Mouse (Mus musculus) liver, embryonic 12.5 days (tissue): ENCODE data around the gene Add3. TPM values are rescaled to one million over a fixed set of nuclear protein-coding genes. Genes with fewer than 3 reads are reported as not detected.

Source experiments
- ATAC-seq: fragments of 200-750 bp; cut with Nextera tagmentation; 2 replicates; pipeline ENCODE4 v1.8.0; 2017; ENCODE audit warnings: moderate number of reproducible peaks, mild to moderate bottlenecking, moderate library complexity
- H3K27ac ChIP-seq: fragments of 300-500 bp; sonication (generic); 2 replicates; pipeline ENCODE4 v1.5.1; 2016; ENCODE audit warnings: mild to moderate bottlenecking
- H3K27me3 ChIP-seq: fragments of 300-500 bp; sonication (generic); replicated peaks from 2 replicates; pipeline ENCODE4 v1.6.1; 2016; ENCODE audit warnings: mild to moderate bottlenecking, moderate library complexity
- H3K36me3 ChIP-seq: fragments of 300-500 bp; sonication (generic); 2 replicates; pipeline ENCODE4 v1.6.1; 2016; ENCODE audit warnings: mild to moderate bottlenecking, moderate library complexity
- H3K4me1 ChIP-seq: fragments of 300-500 bp; sonication (generic); 2 replicates; pipeline ENCODE4 v1.6.1; 2016
- H3K4me2 ChIP-seq: fragments of 300-500 bp; sonication (generic); 2 replicates; pipeline ENCODE4 v1.6.1; 2016; ENCODE audit warnings: mild to moderate bottlenecking, moderate library complexity
- H3K4me3 ChIP-seq: fragments of 300-500 bp; sonication (generic); 2 replicates; pipeline ENCODE4 v1.5.1; 2016; ENCODE audit warnings: mild to moderate bottlenecking, moderate library complexity
- H3K9ac ChIP-seq: fragments of 300-500 bp; sonication (generic); 2 replicates; pipeline ENCODE4 v1.6.1; 2016; ENCODE audit warnings: mild to moderate bottlenecking, moderate library complexity
- H3K9me3 ChIP-seq: fragments of 300-500 bp; sonication (generic); replicated peaks from 2 replicates; pipeline ENCODE4 v1.6.1; 2016; ENCODE audit warnings: mild to moderate bottlenecking, moderate library complexity
- WGBS: fragments of 180-500 bp; shearing (Covaris S2); methylation state at CpG from one replicate; pipeline ENCODE4 v1.1.7; 2016; ENCODE audit not compliant: insufficient replicate concordance; 5-methylcytosine and 5-hydroxymethylcytosine counted together
- polyA plus RNA-seq: library from polyadenylated mRNA; unstranded; fragments of >200 nt; fragmentation: Nextera tagmentation; extraction: Ambion mirVana; gene quantifications from 2 replicates; pipeline ENCODE4 v1.2.1, GENCODE M21; 2016

Gene Add3
- polyA plus RNA-seq, 1 experiment from 2014 or later, result 42.2 TPM

- H3K4me1 ChIP-seq, result peaks cover 40% of the 10 kb centered on the region; the same call in 1 of the 2 replicates
- H3K4me3 ChIP-seq, result no peak overlapping the region
- ATAC-seq, result no peak
- no peaks in the 10 kb centered on the region for H3K27me3 ChIP-seq
- 59% methylated on average over 3 of the region's 3 CpGs for WGBS
- no peak overlapping the region for H3K27ac ChIP-seq
- no peak overlapping the region for H3K9ac ChIP-seq
- no peaks in the 10 kb centered on the region for H3K9me3 ChIP-seq
- no peak overlapping the region for H3K4me2 ChIP-seq
- H3K36me3 ChIP-seq, result no peaks in the 10 kb centered on the region
These were observed 13.9 kb downstream of the Add3 start for GRCm38 (mm10) chr19:53154156-53154555.

- no peak overlapping the region for H3K4me2 ChIP-seq
- 48% methylated on average over 3 of the region's 3 CpGs for WGBS
- no peaks in the 10 kb centered on the region for H3K9me3 ChIP-seq
- H3K27me3 ChIP-seq, result no peaks in the 10 kb centered on the region
- no peak overlapping the region for H3K27ac ChIP-seq
- no peak overlapping the region for H3K9ac ChIP-seq
- H3K4me1 ChIP-seq, result peaks cover 40% of the 10 kb centered on the region; the same call in 1 of the 2 replicates
- H3K4me3 ChIP-seq, result no peak overlapping the region
- H3K36me3 ChIP-seq, result no peaks in the 10 kb centered on the region
- no peak for ATAC-seq
These were observed 16.1 kb downstream of the Add3 start for GRCm38 (mm10) chr19:53156361-53156760.

DNA sequence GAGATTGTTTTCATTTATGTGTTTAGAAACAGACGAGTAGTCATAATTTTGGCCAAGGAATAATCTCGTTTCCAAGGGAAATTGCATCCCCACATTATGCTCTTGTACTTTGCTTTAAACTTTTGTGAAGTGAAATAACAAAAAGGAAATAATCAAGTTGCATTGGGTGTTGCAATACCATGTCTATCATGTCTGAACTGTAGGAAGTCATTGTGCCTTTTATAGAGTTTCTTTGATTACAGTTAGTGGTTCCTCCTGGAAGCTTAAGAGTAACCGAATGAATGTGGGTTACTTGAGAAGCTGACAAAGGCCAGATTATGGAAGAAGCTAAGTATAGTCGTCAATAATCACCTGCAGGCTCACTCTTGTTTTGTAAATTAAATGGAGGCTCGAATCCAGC lies 16.9 kb downstream of the Add3 start:
- no peaks in the 10 kb centered on the region for H3K36me3 ChIP-seq
- no peaks in the 10 kb centered on the region for H3K9me3 ChIP-seq
- no peaks in the 10 kb centered on the region for H3K27me3 ChIP-seq
- no peak overlapping the region for H3K9ac ChIP-seq
- H3K4me2 ChIP-seq, result no peak overlapping the region
- no peak for ATAC-seq
- H3K27ac ChIP-seq, result no peak overlapping the region
- H3K4me3 ChIP-seq, result no peak overlapping the region
- 59% methylated on average over 5 of the region's 5 CpGs for WGBS
- peaks cover 35% of the 10 kb centered on the region; the same call in 1 of the 2 replicates for H3K4me1 ChIP-seq

- whole genome bisulfite sequencing, result 67% methylated on average over 7 of the region's 7 CpGs
- no peak overlapping the region for H3K27ac ChIP-seq
- H3K9ac ChIP-seq, result no peak overlapping the region
- no peak for ATAC-seq
- no peaks in the 10 kb centered on the region for H3K36me3 ChIP-seq
- H3K9me3 ChIP-seq, result no peaks in the 10 kb centered on the region
- no peak overlapping the region for H3K4me2 ChIP-seq
- H3K4me3 ChIP-seq, result no peak overlapping the region
- peaks cover 18% of the 10 kb centered on the region for H3K4me1 ChIP-seq
- H3K27me3 ChIP-seq, result no peaks in the 10 kb centered on the region
These were observed 19.1 kb downstream of the Add3 start for GRCm38 (mm10) chr19:53159351-53159750.

GRCm38 (mm10) chr19:53162927-53163326 lies 22.7 kb downstream of the Add3 start:
- H3K36me3 ChIP-seq, result no peaks in the 10 kb centered on the region
- H3K4me2 ChIP-seq, result no peak overlapping the region
- no peak for ATAC-seq
- H3K9ac ChIP-seq, result no peak overlapping the region
- 59% methylated on average over 6 of the region's 6 CpGs for WGBS
- no peak overlapping the region for H3K4me3 ChIP-seq
- H3K4me1 ChIP-seq, result peaks cover 11% of the 10 kb centered on the region
- no peaks in the 10 kb centered on the region for H3K9me3 ChIP-seq
- no peaks in the 10 kb centered on the region for H3K27me3 ChIP-seq
- no peak overlapping the region for H3K27ac ChIP-seq

DNA sequence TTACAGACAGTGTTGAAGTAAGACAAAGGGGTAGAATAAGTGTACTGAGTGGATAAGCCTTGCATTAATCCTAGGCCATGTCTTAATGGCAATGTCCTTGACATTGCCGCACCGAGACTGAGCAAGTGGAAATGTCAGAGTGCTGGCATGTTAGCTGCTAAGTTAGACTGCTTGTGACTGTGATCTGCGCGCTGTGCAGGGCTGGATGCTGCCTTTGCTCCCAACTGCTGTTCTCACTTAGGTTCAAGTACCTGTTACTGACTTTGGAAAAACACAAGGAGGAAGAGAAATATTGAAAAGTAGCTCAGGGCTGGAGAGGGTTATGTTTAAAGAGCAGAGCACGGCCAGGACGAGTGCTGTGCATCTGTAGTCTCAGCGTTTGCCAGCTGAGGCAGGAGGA lies 24.4 kb downstream of the Add3 start:
- no peaks in the 10 kb centered on the region for H3K36me3 ChIP-seq
- no peak overlapping the region for H3K4me2 ChIP-seq
- peaks cover 18% of the 10 kb centered on the region for H3K4me1 ChIP-seq
- no peak overlapping the region for H3K27ac ChIP-seq
- WGBS, result 78% methylated on average over 7 of the region's 7 CpGs
- H3K9ac ChIP-seq, result no peak overlapping the region
- H3K27me3 ChIP-seq, result no peaks in the 10 kb centered on the region
- H3K9me3 ChIP-seq, result no peaks in the 10 kb centered on the region
- no peak overlapping the region for H3K4me3 ChIP-seq
- ATAC-seq, result no peak

DNA sequence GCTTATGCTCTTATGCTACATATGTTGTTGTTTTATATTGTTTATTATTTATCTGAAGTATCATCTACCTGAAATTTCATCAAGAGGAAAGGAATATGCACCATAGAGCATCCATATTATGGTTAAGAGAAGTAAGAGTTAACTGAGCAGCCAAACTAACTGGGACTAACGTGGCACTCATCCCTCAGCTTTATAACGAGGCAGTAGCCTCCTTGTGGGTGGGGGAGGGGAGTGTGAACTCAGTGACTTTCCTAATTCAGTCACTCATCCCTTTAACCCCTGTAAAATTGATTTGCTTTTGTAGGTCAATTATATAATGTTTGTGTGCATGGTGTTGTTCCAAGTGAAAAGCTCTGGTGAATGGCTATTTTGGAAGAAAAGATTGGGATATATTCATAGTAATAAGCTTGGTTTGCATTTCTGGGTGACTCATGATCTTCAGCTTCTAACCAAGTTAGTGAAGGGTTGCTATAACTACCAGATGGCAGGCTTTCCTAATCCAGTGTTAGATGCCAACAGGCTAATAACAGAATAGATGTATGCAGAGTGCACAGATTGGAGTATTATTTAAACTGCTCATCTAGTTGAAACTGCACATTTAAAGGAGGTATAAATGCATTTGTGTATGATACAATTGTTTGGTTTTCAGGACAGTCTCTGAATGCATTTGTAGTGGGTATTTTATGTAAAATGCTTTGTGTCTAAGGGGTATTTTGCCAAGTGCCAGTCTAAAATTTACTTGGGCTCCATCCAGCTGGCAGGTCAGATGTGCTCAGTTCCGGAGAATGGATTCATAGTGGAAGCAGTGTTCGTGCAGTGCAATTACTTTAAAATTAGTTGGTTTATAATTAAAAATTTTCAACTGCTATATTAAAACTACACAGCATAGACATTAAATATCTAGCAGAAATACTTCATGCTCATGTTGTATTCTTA lies 25.3 kb downstream of the Add3 start:
- no peak overlapping the region for H3K9ac ChIP-seq
- 62% methylated on average over 4 of the region's 4 CpGs for WGBS
- no peaks in the 10 kb centered on the region for H3K9me3 ChIP-seq
- H3K4me2 ChIP-seq, result no peak overlapping the region
- no peak overlapping the region for H3K4me3 ChIP-seq
- peaks cover 20% of the 10 kb centered on the region for H3K4me1 ChIP-seq
- no peaks in the 10 kb centered on the region for H3K27me3 ChIP-seq
- no peak for ATAC-seq
- no peak overlapping the region for H3K27ac ChIP-seq
- H3K36me3 ChIP-seq, result no peaks in the 10 kb centered on the region

- Histone ChIP-seq H3K36me3 (no peaks in the 10 kb centered on the region), H3K4me1 (peaks cover 22% of the 10 kb centered on the region), H3K27ac (no peak overlapping the region), H3K27me3 (no peaks in the 10 kb centered on the region), H3K9ac (no peak overlapping the region), H3K4me3 (no peak overlapping the region), H3K4me2 (no peak overlapping the region), H3K9me3 (no peaks in the 10 kb centered on the region)
- no peak for ATAC-seq
- WGBS, result 85% methylated on average over 10 of the region's 10 CpGs
These were observed 26.1 kb downstream of the Add3 start for GRCm38 (mm10) chr19:53166367-53166766.

DNA sequence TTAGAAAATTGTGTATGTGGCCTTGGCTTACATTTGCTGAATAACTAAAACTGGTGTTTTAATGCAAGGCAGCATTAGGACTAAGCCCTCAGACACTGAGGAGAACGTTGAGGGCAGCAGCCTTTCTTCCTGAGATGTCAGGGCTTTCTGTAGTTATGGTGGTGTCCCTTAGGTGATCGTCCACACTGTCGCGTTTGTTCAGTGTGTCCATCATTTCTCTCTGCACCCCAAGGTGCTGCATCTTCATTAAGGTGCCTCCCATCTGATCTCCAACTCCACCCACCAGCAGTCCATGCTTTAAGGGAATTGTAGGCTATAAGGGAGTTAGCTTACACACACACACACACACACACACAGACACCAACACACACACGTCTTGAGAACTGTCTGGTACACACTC lies 28.3 kb downstream of the Add3 start:
- Histone ChIP-seq H3K27me3 (no peaks in the 10 kb centered on the region), H3K27ac (no peak overlapping the region), H3K4me2 (no peak overlapping the region), H3K9ac (no peak overlapping the region), H3K36me3 (no peaks in the 10 kb centered on the region), H3K4me1 (peaks cover 22% of the 10 kb centered on the region), H3K9me3 (no peaks in the 10 kb centered on the region), H3K4me3 (no peak overlapping the region)
- WGBS, result 68% methylated on average over 5 of the region's 5 CpGs
- no peak for ATAC-seq

GRCm38 (mm10) chr19:53170651-53171050 lies 30.4 kb downstream of the Add3 start:
- WGBS, result 48% methylated on average over 5 of the region's 5 CpGs
- Histone ChIP-seq H3K27me3 (no peaks in the 10 kb centered on the region), H3K27ac (no peak overlapping the region), H3K9me3 (no peaks in the 10 kb centered on the region), H3K4me1 (peaks cover 17% of the 10 kb centered on the region), H3K4me3 (no peak overlapping the region), H3K9ac (no peak overlapping the region), H3K4me2 (no peak overlapping the region), H3K36me3 (no peaks in the 10 kb centered on the region)
- ATAC-seq, result no peak

DNA sequence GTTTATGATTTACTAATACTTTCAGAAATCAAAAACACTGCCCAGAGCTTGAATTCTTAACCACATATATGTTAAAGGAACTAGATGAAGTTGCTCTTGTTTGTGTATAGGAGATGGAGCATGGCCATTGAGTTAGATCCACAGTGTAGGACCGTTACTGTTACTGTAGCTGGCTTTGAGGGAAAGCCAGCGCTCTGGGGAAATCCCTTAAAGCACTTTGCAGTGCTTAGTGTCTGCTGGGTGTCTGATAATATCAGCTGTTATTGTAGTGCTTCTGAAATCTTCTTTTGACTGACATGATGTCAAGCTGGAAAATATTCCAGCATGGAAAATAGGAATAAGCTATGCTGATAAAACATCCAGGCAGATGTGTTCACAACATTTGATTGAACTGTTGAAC lies 33.8 kb downstream of the Add3 start:
- no peak for ATAC-seq
- Histone ChIP-seq H3K36me3 (no peaks in the 10 kb centered on the region; the same call in 1 of the 2 replicates), H3K4me3 (no peak overlapping the region), H3K27me3 (no peaks in the 10 kb centered on the region), H3K4me2 (no peak overlapping the region), H3K27ac (no peak overlapping the region), H3K4me1 (0 out of 2 replicates have a peak, but pooled peaks cover 14% of the 10 kb centered on the region), H3K9me3 (no peaks in the 10 kb centered on the region), H3K9ac (no peak overlapping the region)
- whole genome bisulfite sequencing, result 65% methylated on average over 2 of the region's 2 CpGs

- 73% methylated on average over 5 of the region's 5 CpGs for WGBS
- Histone ChIP-seq H3K4me2 (no peak overlapping the region), H3K9me3 (no peaks in the 10 kb centered on the region), H3K4me1 (peaks cover 27% of the 10 kb centered on the region; the same call in 1 of the 2 replicates), H3K36me3 (no peaks in the 10 kb centered on the region; the same call in 1 of the 2 replicates), H3K4me3 (no peak overlapping the region), H3K9ac (no peak overlapping the region), H3K27ac (no peak overlapping the region), H3K27me3 (no peaks in the 10 kb centered on the region)
- no peak for ATAC-seq
These were observed 35.3 kb downstream of the Add3 start for GRCm38 (mm10) chr19:53175550-53175949.
